Mouse (Mus musculus) cerebellum, adult 2 months (tissue): Measurements from ENCODE around the gene Hapln1. TPM values are rescaled to one million over a fixed set of nuclear protein-coding genes. Genes with fewer than 3 reads are reported as not detected.

ENCODE experiments used
- DNase-seq, 2 experiments: peaks; one replicate each; pipeline ENCODE4 v3.0.0; 2021
- H3K27ac ChIP-seq: fragments of 200-500 bp; 2 replicates; pipeline ENCODE4 v1.5.1; 2012; ENCODE audit warnings: low read length, control low read depth, inconsistent platforms; ENCODE audit not compliant: insufficient read depth
- H3K27me3 ChIP-seq: fragments of 200-500 bp; 2 replicates; pipeline ENCODE4 v1.6.1; 2012; ENCODE audit warnings: inconsistent platforms, mild to moderate bottlenecking, low read length, moderate library complexity; ENCODE audit not compliant: control insufficient read depth, insufficient read depth
- H3K4me1 ChIP-seq: fragments of 200-500 bp; 2 replicates; pipeline ENCODE4 v1.6.1; 2011; ENCODE audit warnings: low read length; ENCODE audit not compliant: control insufficient read depth, insufficient read depth
- H3K4me3 ChIP-seq: fragments of 200-500 bp; replicated peaks from 2 replicates; pipeline ENCODE3; 2011; ENCODE audit warnings: mild to moderate bottlenecking, low read depth, low read length, control low read depth; ENCODE audit not compliant: insufficient read depth
- CTCF ChIP-seq: fragments of 200-500 bp; IDR thresholded peaks from 2 replicates; pipeline ENCODE4 v1.5.1; 2011; ENCODE audit warnings: low read depth, mild to moderate bottlenecking, control low read depth, low read length, moderate library complexity, borderline replicate concordance; ENCODE audit not compliant: insufficient read depth
- POLR2A ChIP-seq: fragments of 200-500 bp; IDR thresholded peaks from 2 replicates; pipeline ENCODE4 v1.6.1; 2011; ENCODE audit warnings: low read length, control low read depth, borderline replicate concordance; ENCODE audit not compliant: insufficient read depth
- WGBS: fragments of 180-500 bp; shearing (Covaris S2); methylation state at CpG from one replicate; pipeline ENCODE4 v1.1.7; 2018; 5-methylcytosine and 5-hydroxymethylcytosine counted together
- polyA plus RNA-seq: library from polyadenylated mRNA; depleted of rRNA; stranded (reverse); fragments of >200 nt; gene quantifications from 2 replicates; pipeline ENCODE4 v1.2.3, GENCODE M21; 2012

Hapln1 gene
- polyA plus RNA-seq, 1 experiment = 9.8 TPM

DNA sequence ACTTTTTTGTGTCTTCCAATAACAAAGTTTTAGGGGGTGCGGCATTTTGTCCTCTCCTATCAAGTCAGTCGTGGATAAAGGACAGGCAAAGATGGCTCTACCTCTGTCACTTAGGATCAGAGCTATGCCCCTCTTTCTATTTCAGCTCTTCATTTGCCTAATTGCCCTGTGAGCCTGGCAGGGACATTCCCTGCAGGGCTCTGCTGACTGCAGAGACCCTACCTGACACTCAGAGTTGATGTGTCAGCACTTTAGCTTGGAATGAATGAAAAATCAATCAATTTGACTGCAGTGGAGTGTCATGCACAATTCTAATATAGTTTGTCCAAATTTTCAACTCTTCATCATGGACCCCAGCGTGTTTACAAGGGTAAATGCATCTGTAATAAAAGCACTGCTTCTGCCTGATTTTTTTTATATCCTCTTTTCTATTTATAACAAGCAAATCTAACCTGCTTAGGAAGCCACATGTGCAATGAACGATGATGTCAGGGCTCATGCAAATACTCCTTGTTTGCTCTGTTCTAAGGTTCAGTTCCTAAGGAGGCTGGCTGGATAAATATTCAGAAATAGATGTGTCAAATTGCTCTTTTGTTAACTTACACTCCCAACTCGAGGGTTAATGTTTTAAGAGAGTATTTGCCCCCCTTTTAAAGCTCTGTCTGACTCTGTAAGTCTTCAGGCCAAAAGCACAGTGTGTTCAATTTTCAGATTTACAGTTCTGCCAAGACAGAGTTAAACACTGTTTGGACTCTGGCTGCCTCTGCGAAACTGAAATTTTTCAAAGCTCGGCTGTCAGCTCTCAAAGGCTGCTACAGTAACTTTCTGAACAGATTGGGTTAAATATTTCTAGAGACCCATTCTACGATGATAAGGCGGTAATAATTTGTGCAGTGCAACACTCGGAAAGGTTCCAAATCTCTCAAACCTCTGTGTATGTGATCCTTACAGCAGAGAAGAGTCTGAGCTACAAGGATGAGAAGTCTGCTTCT is 44.4 kb downstream of the Hapln1 start:
- DNase-seq = no peak
- no peaks in the 10 kb centered on the region for H3K4me1 ChIP-seq
- WGBS = 44% methylated on average over 10 of the region's 10 CpGs
- no peaks in the 10 kb centered on the region for H3K27me3 ChIP-seq
- H3K4me3 ChIP-seq = no peak overlapping the region
- TF ChIP-seq POLR2A (no peak), CTCF (no peak)
- H3K27ac ChIP-seq = no peak overlapping the region

GRCm38 (mm10) chr13:89585144-89585543 is 45.5 kb downstream of the Hapln1 start:
- Histone ChIP-seq H3K27ac (no peak overlapping the region), H3K27me3 (no peaks in the 10 kb centered on the region), H3K4me1 (no peaks in the 10 kb centered on the region), H3K4me3 (no peak overlapping the region)
- no peak for TF ChIP-seq CTCF
- no peak for TF ChIP-seq POLR2A
- WGBS = 42% methylated on average over 1 of the region's 1 CpGs
- DNase-seq = no peak

GRCm38 (mm10) chr13:89595105-89595504 is 55.5 kb downstream of the Hapln1 start:
- TF ChIP-seq CTCF (no peak), POLR2A (no peak)
- Histone ChIP-seq H3K27me3 (no peaks in the 10 kb centered on the region), H3K4me3 (no peak overlapping the region), H3K27ac (no peak overlapping the region), H3K4me1 (no peaks in the 10 kb centered on the region; the same call in 1 of the 2 replicates)
- DNase-seq = no peak
- WGBS = 62% methylated on average over 4 of the region's 4 CpGs

DNA sequence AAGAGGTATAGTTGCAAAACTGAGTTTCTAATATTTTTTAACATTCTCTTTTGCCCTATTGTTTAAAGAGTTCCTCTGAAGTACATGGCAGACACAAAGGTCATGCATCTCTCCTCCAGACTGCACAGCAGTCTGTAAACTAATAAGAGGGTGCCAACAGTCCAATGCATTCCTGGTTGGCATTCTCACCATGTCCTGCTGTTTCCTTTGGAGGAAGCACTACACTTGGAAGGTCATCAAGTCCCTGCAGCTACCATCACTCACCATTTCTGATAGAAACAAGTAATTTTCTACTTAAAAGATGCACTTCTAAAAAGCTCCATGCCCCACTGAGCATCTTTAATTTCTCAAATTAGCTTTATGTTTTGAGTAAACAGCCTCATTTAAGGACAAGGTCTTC is 57.8 kb downstream of the Hapln1 start:
- Histone ChIP-seq H3K27ac (no peak overlapping the region), H3K27me3 (no peaks in the 10 kb centered on the region), H3K4me3 (no peak overlapping the region), H3K4me1 (no peaks in the 10 kb centered on the region; the same call in 1 of the 2 replicates)
- TF ChIP-seq POLR2A = no peak
- TF ChIP-seq CTCF = no peak
- peak in 1 of 2 experiments; percentile 25 for DNase-seq

- Histone ChIP-seq H3K4me3 (no peak overlapping the region), H3K27me3 (no peaks in the 10 kb centered on the region), H3K27ac (no peak overlapping the region), H3K4me1 (no peaks in the 10 kb centered on the region; the same call in 1 of the 2 replicates)
- TF ChIP-seq POLR2A (no peak), CTCF (no peak)
- DNase-seq = no peak
- WGBS = 55% methylated on average over 7 of the region's 7 CpGs
Measured at GRCm38 (mm10) chr13:89600466-89600865, 60.9 kb downstream of the Hapln1 start.

DNA sequence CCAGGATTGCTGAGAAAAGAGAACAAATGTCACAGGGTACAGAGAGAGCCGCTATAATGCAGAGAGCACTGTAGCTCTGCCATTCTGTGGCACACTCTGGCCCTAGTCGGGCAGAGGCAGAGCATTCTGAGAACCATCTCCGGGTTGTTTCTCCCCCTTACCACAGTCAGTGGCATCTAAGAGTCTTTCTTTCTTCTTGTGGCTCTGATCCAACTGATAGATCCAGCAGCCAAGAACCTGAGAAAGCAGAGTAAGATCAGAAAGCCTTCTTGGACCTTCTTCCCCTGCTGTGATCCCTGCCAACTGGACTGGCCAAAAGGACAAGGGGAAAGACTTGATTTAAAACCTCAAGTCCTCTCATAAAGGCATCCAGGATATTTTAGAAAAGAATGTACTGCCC is 63.7 kb downstream of the Hapln1 start:
- WGBS = 21% methylated on average over 3 of the region's 3 CpGs
- no peak overlapping the region for H3K4me3 ChIP-seq
- DNase-seq = no peak

GRCm38 (mm10) chr13:89607399-89607798 is 67.8 kb downstream of the Hapln1 start:
- Histone ChIP-seq H3K27ac (no peak overlapping the region), H3K4me1 (no peaks in the 10 kb centered on the region), H3K4me3 (no peak overlapping the region), H3K27me3 (no peaks in the 10 kb centered on the region)
- TF ChIP-seq POLR2A (no peak), CTCF (no peak)
- no peak for DNase-seq
- 67% methylated on average over 3 of the region's 3 CpGs for WGBS

More for the DNA sequence above, 63.7 kb downstream of the Hapln1 start:
- Histone ChIP-seq H3K27ac (no peak overlapping the region), H3K4me1 (no peaks in the 10 kb centered on the region), H3K27me3 (no peaks in the 10 kb centered on the region)
- TF ChIP-seq CTCF (no peak), POLR2A (no peak)

DNA sequence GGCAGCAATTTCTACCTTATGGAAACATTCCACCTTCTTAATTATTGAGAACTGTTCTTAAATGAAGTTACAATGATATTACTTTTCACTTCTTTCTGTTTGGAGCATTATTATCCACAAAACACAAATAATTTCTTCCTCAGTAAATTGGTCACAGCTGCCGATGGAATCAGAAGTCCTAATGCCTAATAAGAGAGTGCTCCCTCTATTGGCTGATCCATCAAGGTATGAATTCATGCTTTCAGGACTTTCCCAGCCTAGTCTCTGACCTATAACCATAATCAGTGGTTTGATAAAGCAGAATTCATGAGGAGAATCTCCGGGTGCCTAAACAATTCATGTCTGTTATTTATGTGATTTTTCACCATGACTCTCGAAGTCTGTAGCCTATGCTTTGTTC is 79.5 kb downstream of the Hapln1 start:
- 79% methylated on average over 3 of the region's 3 CpGs for WGBS
- no peak for DNase-seq
- no peaks in the 10 kb centered on the region for H3K4me1 ChIP-seq
- H3K4me3 ChIP-seq = no peak overlapping the region
- H3K27ac ChIP-seq = no peak overlapping the region
- TF ChIP-seq CTCF (no peak), POLR2A (no peak)
- no peaks in the 10 kb centered on the region for H3K27me3 ChIP-seq
